Mouse (Mus musculus) forebrain, embryonic 14.5 days (tissue): ENCODE measurements around the gene Cnst. TPM values are rescaled to one million over a fixed set of nuclear protein-coding genes. Genes with fewer than 3 reads are reported as not detected.

Experiments used
- ATAC-seq: fragments of 200-750 bp; cut with Nextera tagmentation; 2 replicates; pipeline ENCODE4 v1.8.0; 2017; ENCODE audit warnings: mild to moderate bottlenecking, moderate library complexity
- DNase-seq: peaks from one replicate; pipeline ENCODE4 v3.0.0-alpha.2; 2015; ENCODE audit warnings: low spot score
- H3K27ac ChIP-seq: fragments of 300-500 bp; sonication (generic); 2 replicates; pipeline ENCODE4 v1.5.1; 2014; ENCODE audit warnings: low read depth, mild to moderate bottlenecking, control low read depth, low read length, moderate library complexity
- H3K27me3 ChIP-seq: fragments of 300-500 bp; sonication (generic); replicated peaks from 2 replicates; pipeline ENCODE4 v1.6.1; 2014; ENCODE audit warnings: low read length, control low read depth, mixed read lengths; ENCODE audit not compliant: control insufficient read depth, insufficient read depth
- H3K36me3 ChIP-seq: fragments of 300-500 bp; sonication (generic); 2 replicates; pipeline ENCODE4 v1.6.1; 2014; ENCODE audit warnings: low read length, control low read depth; ENCODE audit not compliant: control insufficient read depth, insufficient read depth
- H3K4me1 ChIP-seq: fragments of 300-500 bp; sonication (generic); 2 replicates; pipeline ENCODE4 v1.6.1; 2014; ENCODE audit warnings: antibody characterized with exemption, low read length, control low read depth; ENCODE audit not compliant: control insufficient read depth, insufficient read depth
- H3K4me2 ChIP-seq: fragments of 300-500 bp; sonication (generic); 2 replicates; pipeline ENCODE4 v1.6.1; 2014; ENCODE audit warnings: mild to moderate bottlenecking, control low read depth, low read length
- H3K4me3 ChIP-seq: fragments of 300-500 bp; sonication (generic); 2 replicates; pipeline ENCODE4 v1.5.1; 2014; ENCODE audit warnings: low read depth, low read length, control low read depth
- H3K9ac ChIP-seq: fragments of 300-500 bp; sonication (generic); 2 replicates; pipeline ENCODE4 v1.6.1; 2014; ENCODE audit warnings: mild to moderate bottlenecking, low read length, control low read depth, moderate library complexity
- H3K9me3 ChIP-seq: fragments of 300-500 bp; sonication (generic); replicated peaks from 2 replicates; pipeline ENCODE4 v1.6.1; 2016; ENCODE audit warnings: low read length, control low read depth, mixed read lengths; ENCODE audit not compliant: control insufficient read depth
- WGBS: fragments of 180-500 bp; shearing (Covaris S2); extraction: QIAGEN DNeasy Blood & Tissue Kit; methylation state at CpG from one replicate; pipeline ENCODE4 v1.1.7; 2014; 5-methylcytosine and 5-hydroxymethylcytosine counted together
- polyA plus RNA-seq: library from polyadenylated mRNA; unstranded; fragments of >200 nt; fragmentation: Nextera tagmentation; extraction: Ambion mirVana; gene quantifications from 2 replicates; pipeline ENCODE4 v1.2.1, GENCODE M21; 2014

The Cnst gene
- polyA plus RNA-seq, 1 experiment from 2014 or later: 23.3 TPM

DNA sequence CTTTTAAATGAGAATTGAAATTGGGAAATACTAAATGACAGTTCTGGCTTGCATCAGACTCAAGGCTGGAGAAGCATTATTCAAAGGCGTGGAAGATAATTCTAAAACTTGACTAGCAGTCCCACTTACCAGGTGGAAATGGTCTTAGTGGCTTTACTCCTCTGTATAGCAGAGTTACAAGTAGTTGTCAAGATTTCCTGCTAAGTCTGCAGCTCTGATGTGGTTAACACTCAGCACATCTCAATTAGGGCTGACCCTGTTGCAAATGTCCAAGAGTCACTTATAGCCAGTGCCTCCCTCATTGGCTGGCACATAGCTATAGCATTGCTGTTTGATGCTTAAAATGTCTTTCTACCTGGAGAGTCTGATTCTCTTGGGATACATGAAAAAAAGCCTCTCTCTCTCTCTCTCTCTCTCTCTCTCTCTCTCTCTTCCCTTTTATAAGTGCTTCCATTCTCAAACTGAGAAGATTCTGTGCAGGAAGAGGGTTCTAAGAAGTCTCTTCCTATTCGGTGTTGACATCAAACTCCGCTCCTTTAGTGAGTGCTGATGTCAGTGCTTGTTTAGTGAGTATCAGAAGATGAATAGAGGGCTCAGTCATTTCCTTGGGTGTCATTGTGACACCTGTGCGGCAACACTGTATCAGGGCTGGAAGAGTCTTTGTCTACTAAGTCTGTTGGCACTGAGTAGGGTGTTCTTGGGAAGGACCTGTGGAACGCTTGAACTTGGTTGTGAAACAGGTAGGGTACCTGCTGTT is 3.0 kb downstream of the Cnst start:
- no peak overlapping the region for H3K27ac ChIP-seq
- H3K4me1 ChIP-seq: peaks cover 14% of the 10 kb centered on the region
- no peak overlapping the region for H3K4me3 ChIP-seq
- 95% methylated on average over 5 of the region's 5 CpGs for WGBS
- H3K4me2 ChIP-seq: no peak overlapping the region
- ATAC-seq: no peak
- H3K36me3 ChIP-seq: no peaks in the 10 kb centered on the region
- no peaks in the 10 kb centered on the region for H3K27me3 ChIP-seq
- no peaks in the 10 kb centered on the region for H3K9me3 ChIP-seq
- H3K9ac ChIP-seq: no peak overlapping the region
- no peak for DNase-seq

DNA sequence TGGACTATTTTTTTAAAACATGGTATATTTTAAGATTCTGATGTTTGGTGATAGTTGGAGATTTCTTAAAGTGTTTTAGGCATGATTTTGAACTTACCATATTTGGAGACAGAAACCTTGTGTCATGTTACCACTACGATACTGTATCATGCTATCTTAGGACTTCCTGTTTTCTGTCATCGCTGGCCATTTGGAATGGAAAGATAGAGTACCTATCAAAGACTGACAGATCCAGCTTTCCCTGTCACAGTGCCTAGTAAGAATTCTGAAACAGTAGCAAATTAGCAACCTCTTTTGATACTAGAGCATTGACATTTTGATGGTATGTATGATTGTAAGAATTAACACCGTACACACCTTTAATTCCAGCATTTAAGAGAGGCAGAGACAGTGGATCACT is 5.2 kb downstream of the Cnst start:
- DNase-seq (no peak), ATAC-seq (no peak)
- H3K27me3 ChIP-seq: no peaks in the 10 kb centered on the region
- H3K9ac ChIP-seq: no peak overlapping the region
- H3K36me3 ChIP-seq: no peaks in the 10 kb centered on the region
- no peaks in the 10 kb centered on the region for H3K9me3 ChIP-seq
- peaks cover 10% of the 10 kb centered on the region; the same call in 1 of the 2 replicates for H3K4me1 ChIP-seq
- no peak overlapping the region for H3K27ac ChIP-seq
- WGBS: 92% methylated on average over 3 of the region's 3 CpGs
- no peak overlapping the region for H3K4me3 ChIP-seq
- H3K4me2 ChIP-seq: no peak overlapping the region

DNA sequence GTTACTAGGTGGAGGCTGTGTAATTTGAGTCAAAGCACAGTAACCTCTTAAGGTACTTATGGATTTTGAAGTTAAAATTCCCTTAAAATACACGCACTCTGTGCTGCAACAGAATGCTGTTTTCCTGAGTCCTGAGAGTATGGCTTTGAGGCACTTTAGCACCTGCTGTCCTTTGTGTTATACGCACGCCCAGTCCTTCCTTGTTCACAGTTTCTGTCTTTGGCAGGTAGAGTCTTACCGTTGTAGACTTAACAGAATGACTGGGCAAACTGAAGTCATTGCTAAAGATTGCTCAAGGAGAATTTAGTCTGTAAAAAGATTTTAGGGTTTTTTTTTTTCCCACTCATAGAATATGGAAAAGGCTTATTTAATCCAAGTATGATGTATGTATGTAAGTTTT is 5.8 kb downstream of the Cnst start:
- WGBS: 90% methylated on average over 4 of the region's 4 CpGs
- no peak for ATAC-seq

DNA sequence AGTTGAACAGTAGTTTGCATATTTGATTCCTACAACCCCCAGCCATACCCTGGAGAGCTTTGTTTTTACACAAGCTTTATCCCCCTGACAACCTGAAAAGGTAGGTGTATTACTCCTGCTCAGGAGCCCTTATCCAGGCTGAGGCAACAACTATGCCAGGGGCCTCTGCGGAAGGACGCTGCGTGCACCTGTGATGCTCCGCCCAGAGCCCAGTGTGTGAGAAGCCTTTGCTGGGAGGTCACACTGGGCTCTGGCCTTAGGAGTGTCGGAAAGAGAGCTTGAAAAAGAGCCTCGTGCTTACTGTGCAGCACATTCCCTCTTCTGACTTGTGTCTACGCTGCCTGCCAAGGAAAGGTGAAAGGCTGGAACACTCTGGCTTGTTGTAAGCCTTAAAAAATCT is 6.6 kb downstream of the Cnst start:
- no peak overlapping the region for H3K4me2 ChIP-seq
- no peak overlapping the region for H3K4me3 ChIP-seq
- ATAC-seq (no peak), DNase-seq (no peak)
- peaks cover 4% of the 10 kb centered on the region; the same call in 1 of the 2 replicates for H3K4me1 ChIP-seq
- no peak overlapping the region for H3K9ac ChIP-seq
- WGBS: 48% methylated on average over 7 of the region's 7 CpGs
- H3K27ac ChIP-seq: no peak overlapping the region
- H3K27me3 ChIP-seq: no peaks in the 10 kb centered on the region
- no peaks in the 10 kb centered on the region for H3K36me3 ChIP-seq
- no peaks in the 10 kb centered on the region for H3K9me3 ChIP-seq

More for the DNA sequence above, 5.8 kb downstream of the Cnst start:
- no peak overlapping the region for H3K4me3 ChIP-seq
- H3K27me3 ChIP-seq: no peaks in the 10 kb centered on the region
- peaks cover 10% of the 10 kb centered on the region; the same call in 1 of the 2 replicates for H3K4me1 ChIP-seq
- no peak for DNase-seq
- no peak overlapping the region for H3K9ac ChIP-seq
- H3K9me3 ChIP-seq: no peaks in the 10 kb centered on the region
- no peak overlapping the region for H3K27ac ChIP-seq
- H3K4me2 ChIP-seq: no peak overlapping the region
- no peaks in the 10 kb centered on the region for H3K36me3 ChIP-seq

DNA sequence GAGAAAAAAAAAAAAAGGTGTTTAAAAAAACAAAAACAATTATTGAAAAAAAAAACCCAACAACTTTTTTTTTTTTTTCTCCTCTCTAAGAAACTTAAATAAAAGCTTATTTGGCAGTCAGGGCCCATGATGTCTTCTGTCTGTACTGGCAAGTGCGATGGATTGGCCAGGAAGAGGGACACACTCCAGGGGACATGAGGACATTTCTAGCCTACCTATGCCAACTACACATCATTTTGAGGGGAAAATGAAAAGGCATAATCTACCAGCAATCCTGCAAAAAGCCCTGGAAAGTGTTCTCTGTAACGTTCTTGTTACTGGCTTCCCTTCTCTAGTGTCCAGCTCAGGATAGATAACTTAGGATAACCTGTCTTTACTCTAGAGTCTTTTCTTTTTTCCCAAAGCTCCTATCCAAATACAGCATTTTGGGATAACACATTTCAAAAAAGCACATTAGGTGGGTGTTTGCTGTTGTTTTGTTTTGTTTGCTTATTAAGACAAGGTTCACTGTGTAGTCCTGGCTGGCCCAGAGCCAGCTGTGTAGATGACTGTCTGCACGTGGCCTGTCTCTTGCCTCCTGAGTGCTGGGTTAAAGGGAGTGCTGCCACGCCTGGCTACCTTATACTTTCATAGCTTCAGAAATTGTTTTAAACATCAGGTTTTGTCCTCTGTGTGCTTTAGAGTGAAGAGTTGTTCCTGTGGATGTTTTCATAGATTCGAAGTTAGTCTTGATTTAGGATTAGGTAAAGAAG is 7.2 kb downstream of the Cnst start:
- Histone ChIP-seq H3K9ac (no peak overlapping the region), H3K27ac (no peak overlapping the region), H3K9me3 (no peaks in the 10 kb centered on the region), H3K27me3 (no peaks in the 10 kb centered on the region), H3K4me2 (no peak overlapping the region), H3K4me1 (no peaks in the 10 kb centered on the region), H3K4me3 (no peak overlapping the region), H3K36me3 (no peaks in the 10 kb centered on the region)
- ATAC-seq (no peak), DNase-seq (peak; percentile 23)
- 69% methylated on average over 5 of the region's 5 CpGs for WGBS

DNA sequence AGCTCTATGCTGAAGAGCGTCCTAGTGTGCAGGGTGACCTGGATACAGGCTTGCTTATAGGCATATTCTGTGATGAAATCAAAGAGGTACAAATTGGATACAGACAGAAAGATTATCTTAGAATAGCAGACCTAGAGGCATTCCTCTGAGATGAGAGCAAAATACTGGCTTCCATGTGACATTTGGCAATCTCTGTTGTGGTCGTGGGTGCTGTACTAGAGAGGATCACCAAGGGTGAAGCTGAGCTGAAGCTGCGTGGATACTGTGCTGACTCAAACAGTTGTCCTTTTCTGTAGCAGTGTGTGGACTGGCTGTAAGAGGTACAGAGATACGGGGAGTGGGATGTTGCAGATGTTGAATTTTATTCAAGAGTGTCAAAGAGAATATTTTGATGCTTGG is 7.8 kb downstream of the Cnst start:
- Histone ChIP-seq H3K27me3 (no peaks in the 10 kb centered on the region), H3K4me2 (no peak overlapping the region), H3K9ac (no peak overlapping the region), H3K9me3 (no peaks in the 10 kb centered on the region), H3K36me3 (no peaks in the 10 kb centered on the region), H3K4me3 (no peak overlapping the region), H3K4me1 (no peaks in the 10 kb centered on the region), H3K27ac (no peak overlapping the region)
- DNase-seq (no peak), ATAC-seq (no peak)
- WGBS: 88% methylated on average over 4 of the region's 4 CpGs

DNA sequence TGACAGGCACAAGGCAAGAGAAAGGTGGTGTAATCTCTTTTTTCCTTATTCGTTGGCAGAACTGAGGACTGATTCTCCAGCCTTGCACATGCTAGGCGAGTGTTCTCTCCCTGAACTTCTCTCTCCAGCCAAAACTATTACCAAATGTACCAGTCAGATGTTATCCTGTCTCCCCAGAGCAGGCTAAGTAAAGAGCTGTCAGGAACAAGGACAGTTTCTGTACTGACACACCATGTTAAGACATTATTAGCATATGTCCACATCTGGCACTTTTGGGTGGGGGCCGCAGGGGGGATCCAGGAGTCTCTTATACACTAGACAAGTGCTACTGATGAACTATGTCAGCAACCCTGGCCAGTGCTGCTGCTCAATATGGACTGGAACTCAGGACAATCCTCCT is 10.8 kb downstream of the Cnst start:
- Histone ChIP-seq H3K9ac (no peak overlapping the region), H3K36me3 (no peaks in the 10 kb centered on the region), H3K4me3 (no peak overlapping the region), H3K9me3 (no peaks in the 10 kb centered on the region), H3K4me2 (no peak overlapping the region), H3K4me1 (no peaks in the 10 kb centered on the region), H3K27ac (no peak overlapping the region), H3K27me3 (no peaks in the 10 kb centered on the region)
- WGBS: 88% methylated on average over 3 of the region's 3 CpGs
- no peak for DNase-seq
- ATAC-seq: no peak

DNA sequence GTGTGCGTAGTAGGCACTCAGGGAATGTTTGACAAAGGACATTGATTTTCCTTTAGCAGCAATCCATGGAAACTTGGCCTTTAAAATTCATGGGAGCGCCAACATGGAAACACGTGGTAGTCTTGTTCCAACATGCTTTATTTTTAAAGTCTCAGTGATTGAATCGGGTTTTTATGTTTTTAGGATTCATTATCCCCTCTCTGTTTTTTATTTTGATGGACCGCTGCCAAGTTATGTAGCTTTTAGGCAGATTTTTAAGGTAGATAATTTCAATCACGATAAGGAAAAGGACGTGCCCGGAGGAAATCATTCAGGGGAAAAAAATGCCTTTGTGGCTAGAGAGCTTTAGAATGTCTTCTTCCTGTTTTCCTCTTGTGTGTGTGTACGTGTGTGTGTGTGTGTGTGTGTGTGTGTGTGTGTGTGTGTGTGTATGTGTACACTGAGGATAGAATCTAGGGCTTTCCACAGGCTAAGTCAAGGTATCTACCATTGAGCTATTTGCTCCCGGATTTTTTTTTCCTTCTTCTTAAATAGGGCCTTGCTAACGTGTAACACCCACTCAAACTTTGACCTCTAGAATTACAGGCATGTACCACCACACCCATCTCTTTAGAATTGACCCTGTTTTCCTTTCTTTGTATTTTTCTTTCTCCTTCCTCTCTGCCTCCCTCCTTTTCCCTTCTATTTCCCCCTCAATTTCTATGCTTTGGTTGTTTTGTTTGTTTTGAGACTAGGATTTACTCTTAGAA is 13.4 kb downstream of the Cnst start:
- DNase-seq: no peak
- H3K27ac ChIP-seq: no peak overlapping the region
- H3K4me1 ChIP-seq: no peaks in the 10 kb centered on the region
- H3K27me3 ChIP-seq: no peaks in the 10 kb centered on the region
- H3K4me2 ChIP-seq: no peak overlapping the region
- 84% methylated on average over 11 of the region's 11 CpGs for WGBS
- no peaks in the 10 kb centered on the region for H3K9me3 ChIP-seq
- no peak for ATAC-seq
- H3K36me3 ChIP-seq: no peaks in the 10 kb centered on the region
- H3K4me3 ChIP-seq: no peak overlapping the region
- H3K9ac ChIP-seq: no peak overlapping the region
